Mouse (Mus musculus) liver, adult 2 months (tissue): ENCODE results near the gene Ushbp1.

Experiments
- CTCF ChIP-seq: fragments of 200-500 bp; IDR thresholded peaks from 2 replicates; pipeline ENCODE4 v1.5.1; 2011; ENCODE audit warnings: low read depth, low read length, control low read depth
- POLR2A ChIP-seq: fragments of 200-500 bp; IDR thresholded peaks from 2 replicates; pipeline ENCODE4 v1.6.1; 2011; ENCODE audit warnings: low read length, control low read depth; ENCODE audit not compliant: insufficient read depth; ENCODE audit errors: extremely low read depth

- TF ChIP-seq CTCF (no peak), POLR2A (no peak)
Measured at GRCm38 (mm10) chr8:71379008-71379407, 16.6 kb downstream of the Ushbp1 start.
